Mouse (Mus musculus): ENCODE data around the gene S1pr5. TPM values are rescaled to one million over a fixed set of nuclear protein-coding genes. Genes with fewer than 3 reads are reported as not detected.
"Not testable (repeated sequence)": the region's sequence is repeated elsewhere in the genome, so short reads cannot be mapped to it uniquely, and the experiment has no call there.

Gene S1pr5
- polyA plus RNA-seq, 1 experiment from 2014 or later: 0.37 TPM

GRCm38 (mm10) chr9:21265000-21265561 lies 16.8 kb upstream of the S1pr5 start, which contains the start of gene Atg4d:
Gene Atg4d, plus strand, starts transcription at chr9:21265293.
- peaks cover 3% of the 10 kb centered on the region; the same call in 1 of the 2 replicates for H3K27me3 ChIP-seq
- peak within 1 kb of the TSS; percentile 57 for H3K27ac ChIP-seq
- no peaks in the 10 kb centered on the region for H3K9me3 ChIP-seq (replicated peaks)
- peaks cover 30% of the 10 kb centered on the region for H3K36me3 ChIP-seq (ENCODE audit: poor library complexity, severe bottlenecking)
- under 1% methylated on average over 49 of the region's 49 CpGs for WGBS
- H3K4me2 ChIP-seq: peak within 1 kb of the TSS; percentile 93
- H3K4me1 ChIP-seq: peaks cover 15% of the 10 kb centered on the region
- ATAC-seq: peak; percentile 98
- H3K9ac ChIP-seq: peak within 1 kb of the TSS; percentile 91
- peak within 1 kb of the TSS; percentile 89 for H3K4me3 ChIP-seq

DNA sequence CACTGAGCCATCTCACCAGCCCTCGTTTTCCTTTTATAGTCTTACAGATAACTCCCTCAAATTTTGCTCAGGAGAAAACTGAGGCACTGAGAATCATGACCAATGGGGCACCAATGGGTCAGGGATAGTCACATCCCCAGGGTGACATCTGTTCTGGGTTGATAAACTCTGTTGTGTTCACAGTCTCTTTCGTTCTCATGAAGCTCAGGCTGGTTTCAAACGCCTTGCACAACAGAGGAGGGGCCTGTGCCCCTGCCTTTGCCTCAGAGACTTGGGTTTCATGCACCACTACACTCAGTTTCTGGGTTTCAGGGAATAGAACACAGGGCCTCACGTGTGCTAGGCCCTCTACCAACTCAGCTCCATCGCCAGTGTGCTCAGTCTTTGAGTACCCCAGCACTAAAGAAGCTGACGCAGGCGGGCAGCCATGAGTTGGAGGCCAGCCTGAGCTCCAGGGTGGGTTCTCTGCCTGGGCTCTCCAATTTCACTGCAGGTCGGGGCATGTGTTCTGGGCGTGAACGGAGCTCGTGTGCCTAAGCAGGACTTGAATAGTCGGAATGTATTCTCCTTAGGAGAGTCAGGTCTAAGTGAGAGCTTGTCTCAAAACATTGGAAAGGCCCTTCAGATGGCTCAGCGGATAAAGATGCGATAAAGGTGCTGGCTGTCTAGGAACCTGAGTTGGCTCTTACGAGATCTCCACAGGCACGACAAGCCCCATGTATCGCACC lies 16.2 kb upstream of the S1pr5 start:
- H3K9ac ChIP-seq: peak overlapping the region; percentile 67
- peaks cover 3% of the 10 kb centered on the region; the same call in 1 of the 2 replicates for H3K27me3 ChIP-seq
- peak overlapping the region; percentile 89 for H3K4me3 ChIP-seq
- H3K36me3 ChIP-seq (ENCODE audit: poor library complexity, severe bottlenecking): peaks cover 25% of the 10 kb centered on the region
- peak overlapping the region; percentile 36 for H3K27ac ChIP-seq
- peak overlapping the region; percentile 93 for H3K4me2 ChIP-seq
- WGBS: 17% methylated on average over 17 of the region's 17 CpGs
- H3K9me3 ChIP-seq (replicated peaks): no peaks in the 10 kb centered on the region
- peak; percentile 25 for ATAC-seq
- H3K4me1 ChIP-seq: peaks cover 15% of the 10 kb centered on the region

- no peak overlapping the region for H3K4me3 ChIP-seq
- H3K27me3 ChIP-seq: peaks cover 3% of the 10 kb centered on the region; the same call in 1 of the 2 replicates
- peaks cover 1% of the 10 kb centered on the region for H3K36me3 ChIP-seq (ENCODE audit: poor library complexity, severe bottlenecking)
- H3K9ac ChIP-seq: no peak overlapping the region
- no peak overlapping the region for H3K27ac ChIP-seq
- ATAC-seq: no peak
- peaks cover 13% of the 10 kb centered on the region for H3K4me1 ChIP-seq
- no peak overlapping the region for H3K4me2 ChIP-seq
- no peaks in the 10 kb centered on the region for H3K9me3 ChIP-seq (replicated peaks)
- WGBS: 65% methylated on average over 2 of the region's 2 CpGs
These were observed 13.6 kb upstream of the S1pr5 start for GRCm38 (mm10) chr9:21261831-21262230.

- Histone ChIP-seq H3K27ac (no peak overlapping the region), H3K36me3 (ENCODE audit: poor library complexity, severe bottlenecking) (no peaks in the 10 kb centered on the region), H3K9ac (no peak overlapping the region), H3K9me3 (replicated peaks) (no peaks in the 10 kb centered on the region), H3K4me3 (no peak overlapping the region), H3K27me3 (peaks cover 3% of the 10 kb centered on the region; the same call in 1 of the 2 replicates), H3K4me1 (peaks cover under 1% of the 10 kb centered on the region; the same call in 1 of the 2 replicates), H3K4me2 (no peak overlapping the region)
- ATAC-seq: no peak
- WGBS: 85% methylated on average over 6 of the region's 6 CpGs
These were observed 12.3 kb upstream of the S1pr5 start for GRCm38 (mm10) chr9:21260491-21261040.

DNA sequence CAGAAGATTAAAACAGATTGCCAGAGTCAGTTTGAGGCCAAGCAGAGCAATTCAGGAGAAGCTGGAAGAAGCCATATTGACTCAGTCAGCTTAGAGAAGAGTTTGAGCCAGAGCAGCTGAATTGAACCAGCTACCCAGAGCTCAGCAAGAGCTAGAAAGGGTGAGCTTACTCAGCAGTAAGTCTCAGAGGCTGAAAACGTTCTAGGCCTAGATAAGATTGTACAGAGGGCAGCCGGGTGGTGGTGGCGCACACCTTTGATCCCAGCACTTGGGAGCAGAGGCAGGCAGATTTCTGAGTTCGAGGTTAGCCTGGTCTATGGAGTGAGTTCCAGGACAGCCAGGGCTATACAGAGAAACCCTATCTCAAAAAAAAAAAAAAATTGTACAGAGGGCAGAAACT lies 8.1 kb upstream of the S1pr5 start:
- not testable (repeated sequence) for H3K4me1 ChIP-seq; H3K4me2 ChIP-seq; H3K9ac ChIP-seq; H3K27ac ChIP-seq; H3K9me3 ChIP-seq (replicated peaks); ATAC-seq; H3K36me3 ChIP-seq (ENCODE audit: poor library complexity, severe bottlenecking); H3K4me3 ChIP-seq
- H3K27me3 ChIP-seq: peaks cover 12% of the 10 kb centered on the region
- WGBS: 78% methylated on average over 4 of the region's 4 CpGs

DNA sequence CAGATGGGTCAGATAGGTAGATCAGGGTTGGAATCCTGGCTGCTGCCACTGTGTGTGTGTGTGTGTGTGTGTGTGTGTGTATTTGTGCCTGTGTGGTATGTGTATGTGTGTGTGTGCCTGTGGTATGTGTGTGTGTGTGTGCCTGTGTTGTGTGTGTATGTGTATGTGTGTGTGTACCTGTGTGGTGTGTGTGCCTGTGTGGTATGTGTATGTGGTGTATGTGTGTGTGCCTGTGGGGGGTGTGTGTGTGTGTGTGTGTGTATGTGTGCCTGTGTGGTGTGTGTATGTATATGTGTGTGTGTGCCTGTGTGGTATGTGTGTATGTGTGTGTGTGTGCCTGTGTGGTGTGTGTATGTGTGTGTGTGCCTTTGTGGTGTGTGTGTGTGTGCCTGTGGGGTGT lies 6.4 kb upstream of the S1pr5 start:
- Histone ChIP-seq H3K36me3 (ENCODE audit: poor library complexity, severe bottlenecking) (no peaks in the 10 kb centered on the region), H3K4me2 (no peak overlapping the region), H3K4me1 (no peaks in the 10 kb centered on the region), H3K27me3 (peaks cover 29% of the 10 kb centered on the region), H3K9me3 (replicated peaks) (no peaks in the 10 kb centered on the region), H3K4me3 (no peak overlapping the region), H3K9ac (no peak overlapping the region), H3K27ac (no peak overlapping the region)
- ATAC-seq: no peak

- Histone ChIP-seq H3K9me3 (replicated peaks) (no peaks in the 10 kb centered on the region), H3K4me3 (no peak overlapping the region), H3K36me3 (ENCODE audit: poor library complexity, severe bottlenecking) (no peaks in the 10 kb centered on the region), H3K4me1 (peaks cover 6% of the 10 kb centered on the region; the same call in 1 of the 2 replicates), H3K27ac (no peak overlapping the region), H3K9ac (no peak overlapping the region), H3K4me2 (no peak overlapping the region), H3K27me3 (peaks cover 60% of the 10 kb centered on the region)
- no peak for ATAC-seq
- 72% methylated on average over 13 of the region's 13 CpGs for WGBS
These were observed 3.0 kb upstream of the S1pr5 start for GRCm38 (mm10) chr9:21251116-21251735.

- H3K36me3 ChIP-seq (ENCODE audit: poor library complexity, severe bottlenecking): no peaks in the 10 kb centered on the region
- WGBS: 43% methylated on average over 2 of the region's 2 CpGs
- H3K4me3 ChIP-seq: no peak overlapping the region
- peaks cover 6% of the 10 kb centered on the region; the same call in 1 of the 2 replicates for H3K4me1 ChIP-seq
- H3K9me3 ChIP-seq (replicated peaks): no peaks in the 10 kb centered on the region
- no peak overlapping the region for H3K4me2 ChIP-seq
- ATAC-seq: no peak
- no peak overlapping the region for H3K27ac ChIP-seq
- peaks cover 67% of the 10 kb centered on the region for H3K27me3 ChIP-seq
- H3K9ac ChIP-seq: no peak overlapping the region
These were observed 2.3 kb upstream of the S1pr5 start for GRCm38 (mm10) chr9:21250509-21250908.

DNA sequence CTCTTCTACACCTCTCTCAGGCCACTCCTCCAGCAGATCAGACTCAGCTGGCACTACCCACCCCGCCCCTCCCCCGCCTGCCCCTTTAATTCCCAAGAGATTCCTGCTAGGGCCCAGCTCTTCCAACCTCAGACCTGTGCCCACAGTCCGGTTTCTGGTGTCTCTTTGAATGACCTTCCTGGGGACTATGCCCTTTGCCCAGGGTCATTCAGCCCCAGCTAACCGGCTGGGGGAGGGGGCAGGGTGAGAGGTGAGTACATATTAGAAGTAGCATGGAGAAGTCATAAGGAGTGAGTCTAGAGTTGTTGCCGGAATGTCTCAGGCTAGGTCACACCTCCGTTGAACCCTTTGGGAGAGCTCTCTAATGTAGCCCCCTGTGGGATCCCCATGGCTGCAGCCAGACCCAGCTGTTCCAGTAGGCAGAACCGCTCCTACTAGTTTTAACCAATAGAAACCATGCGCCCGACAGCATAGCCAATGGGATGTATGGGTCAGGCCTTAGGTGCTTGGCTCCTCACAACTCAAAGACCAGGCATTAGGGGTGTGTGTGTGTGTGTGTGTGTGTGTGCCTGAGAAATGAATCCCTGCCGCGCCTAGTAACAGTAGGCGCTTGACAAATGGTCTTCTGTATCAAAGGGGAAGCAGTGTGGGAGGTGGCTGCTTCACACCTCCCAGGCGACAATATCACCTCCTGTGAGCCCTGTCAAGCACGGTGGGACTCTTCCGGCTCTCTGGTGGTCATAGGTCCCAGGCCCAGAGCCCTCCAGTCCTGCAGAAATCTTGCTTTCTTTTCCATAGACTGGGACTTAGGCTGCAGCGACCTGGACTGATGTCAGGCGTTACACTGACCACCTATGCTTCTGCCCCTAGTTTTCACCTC lies 1.6 kb upstream of the S1pr5 start:
- H3K9me3 ChIP-seq (replicated peaks): no peaks in the 10 kb centered on the region
- peaks cover 11% of the 10 kb centered on the region for H3K4me1 ChIP-seq
- H3K9ac ChIP-seq: no peak overlapping the region
- H3K4me3 ChIP-seq: no peak overlapping the region
- H3K27me3 ChIP-seq: peaks cover 74% of the 10 kb centered on the region
- no peaks in the 10 kb centered on the region for H3K36me3 ChIP-seq (ENCODE audit: poor library complexity, severe bottlenecking)
- WGBS: 43% methylated on average over 17 of the region's 17 CpGs
- H3K4me2 ChIP-seq: no peak overlapping the region
- ATAC-seq: no peak
- H3K27ac ChIP-seq: no peak overlapping the region

GRCm38 (mm10) chr9:21246342-21246741 lies 1.9 kb downstream of the S1pr5 start:
- Histone ChIP-seq H3K9me3 (replicated peaks) (no peaks in the 10 kb centered on the region), H3K36me3 (ENCODE audit: poor library complexity, severe bottlenecking) (no peaks in the 10 kb centered on the region), H3K27me3 (peaks cover 93% of the 10 kb centered on the region), H3K4me3 (no peak overlapping the region), H3K9ac (no peak overlapping the region), H3K4me2 (no peak overlapping the region), H3K4me1 (peaks cover 23% of the 10 kb centered on the region), H3K27ac (no peak overlapping the region)
- ATAC-seq: no peak
- 69% methylated on average over 1 of the region's 1 CpGs for WGBS

- Histone ChIP-seq H3K36me3 (ENCODE audit: poor library complexity, severe bottlenecking) (no peaks in the 10 kb centered on the region), H3K27ac (no peak overlapping the region), H3K27me3 (peaks cover 84% of the 10 kb centered on the region), H3K4me3 (peak overlapping the region; percentile 45), H3K4me2 (peak overlapping the region; percentile 75), H3K9me3 (replicated peaks) (no peaks in the 10 kb centered on the region), H3K4me1 (peaks cover 23% of the 10 kb centered on the region), H3K9ac (peak overlapping the region; percentile 57)
- under 1% methylated on average over 16 of the region's 16 CpGs for WGBS
- ATAC-seq: no peak
These were observed 3.1 kb downstream of the S1pr5 start for GRCm38 (mm10) chr9:21245113-21245487.

Measured in forebrain, embryonic 13.5 days (tissue).